ENCODE assay signal across 8 mouse cellular contexts in the genomic region with DNA sequence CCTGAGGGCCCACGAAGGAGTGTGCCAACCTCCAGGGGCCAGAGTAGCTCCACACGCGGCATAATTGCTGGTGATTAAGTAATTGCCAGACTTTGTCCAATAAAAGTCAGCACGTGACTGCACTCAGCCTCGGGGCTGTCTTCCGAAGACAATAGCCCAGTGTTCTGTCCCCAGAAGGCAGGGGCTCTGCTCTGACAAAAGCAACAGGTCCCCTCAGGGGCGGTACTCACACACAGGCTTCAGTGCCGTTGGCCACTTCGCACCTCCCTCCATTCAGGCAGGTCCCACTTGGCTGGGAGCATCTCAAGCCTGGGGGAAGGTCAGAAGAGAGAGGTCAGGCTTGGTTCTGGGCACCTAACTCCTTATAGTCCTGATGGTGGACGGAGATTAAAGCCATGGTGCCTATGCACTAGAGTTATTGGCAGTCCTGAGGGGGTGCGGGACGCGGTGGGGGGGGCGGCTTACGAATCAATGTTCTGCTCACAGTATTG. TPM values are rescaled to one million over a fixed set of nuclear protein-coding genes. Genes with fewer than 3 reads are reported as not detected.
DNase-seq lines count a peak whose midpoint lies in the region; ATAC-seq and TF ChIP-seq lines count a peak whose summit lies in the region.

No protein-coding gene starts in this region.

- no peaks in the 10 kb centered on the region for H3K36me3 ChIP-seq in ES-Bruce4 (ENCODE audit: control insufficient read depth, insufficient read depth, low read length, poor library complexity, severe bottlenecking)
- peaks cover 30% of the 10 kb centered on the region for H3K36me3 ChIP-seq in forebrain, embryonic 13.5 days (ENCODE audit: poor library complexity, severe bottlenecking)
- H3K36me3 ChIP-seq in neural tube, embryonic 11.5 days (ENCODE audit: control insufficient read depth, insufficient read depth, low read length): peaks cover under 1% of the 10 kb centered on the region; the same call in 1 of the 2 replicates

- 0 out of 2 replicates have a peak overlapping the region, but pooled peaks have one; percentile 73 for H3K9ac ChIP-seq in ES-Bruce4 (ENCODE audit: low read depth, poor library complexity, severe bottlenecking)
- H3K9ac ChIP-seq in forebrain, embryonic 13.5 days: peak overlapping the region; percentile 96
- peak overlapping the region; percentile 95 for H3K9ac ChIP-seq in neural tube, embryonic 11.5 days (ENCODE audit: low read length)

- intact Hi-C loops in gastrocnemius, adult 2 months (cut with DNase I): loop anchor here (5.0 kb wide), 1 partner anchor 49 kb away; no protein-coding TSS in a partner anchor
- intact Hi-C loops in gastrocnemius, postnatal 14 days (cut with DNase I; ENCODE audit: low total_unique reads): no loop called here

- no peaks in the 10 kb centered on the region for H3K27me3 ChIP-seq in ES-Bruce4 (ENCODE audit: control insufficient read depth, insufficient read depth, low read length, poor library complexity, severe bottlenecking)
- peaks cover 12% of the 10 kb centered on the region; the same call in 1 of the 2 replicates for H3K27me3 ChIP-seq in forebrain, embryonic 13.5 days
- no peaks in the 10 kb centered on the region for H3K27me3 ChIP-seq in neural tube, embryonic 11.5 days (ENCODE audit: control insufficient read depth, insufficient read depth, low read length)

- peak; percentile 92 for TF ChIP-seq EP300 in ES-Bruce4 (IDR thresholded peaks at IDR 0.05; ENCODE audit: insufficient read depth, low read depth, low read length)

- TF ChIP-seq POLR2A in ES-Bruce4 (IDR thresholded peaks at IDR 0.05; ENCODE audit: insufficient read depth, low read length): no peak

- DNase-seq in gastrocnemius, adult 2 months: peak; percentile 30
- no peak for DNase-seq in gastrocnemius, postnatal 14 days
- peak; percentile 50 for DNase-seq in kidney, postnatal 10 days
- DNase-seq in neural tube, embryonic 11.5 days (ENCODE audit: low spot score): peak; percentile 85
- DNase-seq in gastrocnemius, postnatal 4 days (ENCODE audit: low spot score in 2 of 2): no peak
- no peak for DNase-seq in urinary bladder, postnatal 4 days (ENCODE audit: low spot score in 2 of 2)

- H3K9me3 ChIP-seq in ES-Bruce4 (replicated peaks; ENCODE audit: control insufficient read depth, insufficient read depth, low read length, poor library complexity, severe bottlenecking): no peaks in the 10 kb centered on the region
- no peaks in the 10 kb centered on the region for H3K9me3 ChIP-seq in forebrain, embryonic 13.5 days (replicated peaks)
- H3K9me3 ChIP-seq in neural tube, embryonic 11.5 days (ENCODE audit: control insufficient read depth, low read length): no peaks in the 10 kb centered on the region

- H3K4me3 ChIP-seq in gastrocnemius, adult 2 months: peak overlapping the region; percentile 78
- peak overlapping the region; percentile 66 for H3K4me3 ChIP-seq in ES-Bruce4 (ENCODE audit: low read depth, low read length)
- H3K4me3 ChIP-seq in forebrain, embryonic 13.5 days: peak overlapping the region; percentile 87
- H3K4me3 ChIP-seq in neural tube, embryonic 11.5 days (ENCODE audit: low read depth, low read length): peak overlapping the region; percentile 89

- H3K4me2 ChIP-seq in forebrain, embryonic 13.5 days: peak overlapping the region; percentile 76
- peak overlapping the region; percentile 45 for H3K4me2 ChIP-seq in neural tube, embryonic 11.5 days (ENCODE audit: low read depth)

- peaks cover 12% of the 10 kb centered on the region for H3K4me1 ChIP-seq in ES-Bruce4 (ENCODE audit: control insufficient read depth, insufficient read depth, low read length)
- peaks cover 93% of the 10 kb centered on the region for H3K4me1 ChIP-seq in forebrain, embryonic 13.5 days
- peaks cover 62% of the 10 kb centered on the region for H3K4me1 ChIP-seq in neural tube, embryonic 11.5 days (ENCODE audit: control insufficient read depth, insufficient read depth, low read length)

- WGBS in forebrain, embryonic 13.5 days: 0% methylated on average over 15 of the region's 15 CpGs
- 0% methylated on average over 14 of the region's 15 CpGs for WGBS in neural tube, embryonic 11.5 days

- TF ChIP-seq CTCF in gastrocnemius, adult 2 months (IDR thresholded peaks at IDR 0.05): no peak
- no peak for TF ChIP-seq CTCF in ES-Bruce4 (IDR thresholded peaks at IDR 0.05; ENCODE audit: low read depth, low read length)

- peak overlapping the region; percentile 91 for H3K27ac ChIP-seq in gastrocnemius, adult 2 months
- no peak overlapping the region for H3K27ac ChIP-seq in ES-Bruce4 (ENCODE audit: insufficient read depth, low read length)
- H3K27ac ChIP-seq in forebrain, embryonic 13.5 days: peak overlapping the region; percentile 98
- peak overlapping the region; percentile 94 for H3K27ac ChIP-seq in neural tube, embryonic 11.5 days (ENCODE audit: low read depth, low read length)

- ATAC-seq in forebrain, embryonic 13.5 days: peak; percentile 31
- peak; percentile 66 for ATAC-seq in neural tube, embryonic 11.5 days (ENCODE audit: insufficient read depth, low FRiP score, low TSS enrichment)

RNA-seq across cellular contexts. Expression of a gene that starts 14.8 kb away (rescaled TPM):
- total RNA-seq in gastrocnemius, adult 2 months (2021): 10 to 100 TPM in 1 of 2 experiments, 1 to 10 TPM in 1; 6.9 to 11.9 TPM
- 10 to 100 TPM; 17.1 to 18.9 TPM for total RNA-seq in gastrocnemius, postnatal 14 days (2021)
- polyA plus RNA-seq in ES-Bruce4 (2011; ENCODE audit: insufficient read depth, insufficient read length, low read depth, missing spikeins): 31.1 and 31.9 TPM in 2 replicates
- polyA plus RNA-seq in forebrain, embryonic 13.5 days (2015; fragmentation: Nextera tagmentation; extraction: Ambion mirVana): 28.1 and 32.8 TPM in 2 replicates
- 56.9 and 60.4 TPM in 2 replicates for polyA plus RNA-seq in neural tube, embryonic 11.5 days (2014; fragmentation: Nextera tagmentation; extraction: Ambion mirVana)
- 10 to 100 TPM; 48.4 to 52.9 TPM for total RNA-seq in gastrocnemius, postnatal 4 days (2021)

RNA-seq across cellular contexts. Expression of a gene that starts 56.7 kb away (rescaled TPM):
- 10 to 100 TPM; 27.2 to 30.4 TPM for total RNA-seq in gastrocnemius, adult 2 months (2021)
- 10 to 100 TPM; 20.9 to 24.1 TPM for total RNA-seq in gastrocnemius, postnatal 14 days (2021)
- 51.5 and 55.5 TPM in 2 replicates for polyA plus RNA-seq in ES-Bruce4 (2011; ENCODE audit: insufficient read depth, insufficient read length, low read depth, missing spikeins)
- polyA plus RNA-seq in forebrain, embryonic 13.5 days (2015; fragmentation: Nextera tagmentation; extraction: Ambion mirVana): 16.9 and 22.5 TPM in 2 replicates
- 40.2 and 40.5 TPM in 2 replicates for polyA plus RNA-seq in neural tube, embryonic 11.5 days (2014; fragmentation: Nextera tagmentation; extraction: Ambion mirVana)
- 10 to 100 TPM; 40.9 to 45.4 TPM for total RNA-seq in gastrocnemius, postnatal 4 days (2021)

Comparison
In these comparisons a context has a peak if more than half of its experiments do, and no peak if none do; other contexts are left out.
1. DNase-seq: peak in gastrocnemius, adult 2 months (single experiment), kidney, postnatal 10 days (single experiment) and neural tube, embryonic 11.5 days (single experiment); none in gastrocnemius, postnatal 14 days (single experiment), gastrocnemius, postnatal 4 days (0 of 2) and urinary bladder, postnatal 4 days (0 of 2).
2. Peak in every context shown above with its lines, with median percentiles within 50 percentile points of each other: H3K4me3 ChIP-seq and H3K9ac ChIP-seq.